Mouse (Mus musculus): Measurements from ENCODE around the gene Lrrk1. TPM values are rescaled to one million over a fixed set of nuclear protein-coding genes. Genes with fewer than 3 reads are reported as not detected.

Lrrk1 gene
- polyA plus RNA-seq, 1 experiment, result 31.0 TPM

DNA sequence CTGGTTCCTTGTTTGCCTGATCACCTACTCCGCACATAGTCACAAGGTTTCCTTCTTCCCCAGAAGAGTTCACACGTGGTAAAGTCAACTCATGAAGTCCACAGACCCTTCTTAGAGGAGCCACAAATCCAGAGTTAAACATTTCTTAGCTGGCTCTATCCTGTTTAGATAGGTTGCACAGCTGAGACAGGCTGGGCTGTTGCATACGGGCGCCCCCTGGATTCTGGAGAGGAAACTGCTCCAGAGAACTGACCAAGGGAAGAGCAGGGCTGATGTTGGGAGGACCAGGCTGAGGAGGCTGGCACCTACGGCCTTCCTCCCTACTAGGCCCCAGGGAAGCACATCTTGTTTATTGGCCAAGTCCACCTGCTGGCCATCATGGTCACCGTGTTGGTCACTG lies 138.1 kb downstream of the Lrrk1 start:
- TF ChIP-seq POLR2A (IDR thresholded peaks at IDR 0.05; ENCODE audit: low read depth, low read length), result no peak
- peak; percentile 44; the same call in 1 of the 2 replicates for TF ChIP-seq CTCF (IDR thresholded peaks at IDR 0.05; ENCODE audit: borderline replicate concordance, insufficient read depth, low read length)
- H3K4me1 ChIP-seq (ENCODE audit: control insufficient read depth, insufficient read depth, low read length), result no peaks in the 10 kb centered on the region
- no peak overlapping the region for H3K4me3 ChIP-seq (ENCODE audit: insufficient read depth, low read length)
- H3K27ac ChIP-seq (ENCODE audit: insufficient read depth, low read length), result no peak overlapping the region

DNA sequence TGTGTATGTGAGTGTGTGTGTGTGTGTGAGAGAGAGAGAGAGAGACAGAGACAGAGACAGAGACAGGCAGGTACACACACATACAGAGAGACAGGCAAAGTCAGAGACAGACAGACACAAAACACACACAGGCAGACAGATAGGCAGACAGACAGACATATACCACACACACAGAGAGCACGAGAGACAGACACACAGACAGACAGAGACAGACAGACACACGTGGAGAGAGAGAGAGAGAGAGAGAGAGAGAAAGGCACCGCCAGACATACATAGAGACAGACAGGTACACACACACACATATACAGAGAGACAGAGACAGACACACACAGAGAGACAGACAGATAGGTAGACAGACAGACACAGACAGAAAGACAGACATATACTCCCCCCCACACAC lies 138.7 kb downstream of the Lrrk1 start:
- TF ChIP-seq POLR2A (IDR thresholded peaks at IDR 0.05; ENCODE audit: low read depth, low read length), result no peak
- no peak for TF ChIP-seq CTCF (IDR thresholded peaks at IDR 0.05; ENCODE audit: borderline replicate concordance, insufficient read depth, low read length)
- no peak overlapping the region for H3K27ac ChIP-seq (ENCODE audit: insufficient read depth, low read length)
- H3K4me3 ChIP-seq (ENCODE audit: insufficient read depth, low read length), result no peak overlapping the region
- no peaks in the 10 kb centered on the region for H3K4me1 ChIP-seq (ENCODE audit: control insufficient read depth, insufficient read depth, low read length)

DNA sequence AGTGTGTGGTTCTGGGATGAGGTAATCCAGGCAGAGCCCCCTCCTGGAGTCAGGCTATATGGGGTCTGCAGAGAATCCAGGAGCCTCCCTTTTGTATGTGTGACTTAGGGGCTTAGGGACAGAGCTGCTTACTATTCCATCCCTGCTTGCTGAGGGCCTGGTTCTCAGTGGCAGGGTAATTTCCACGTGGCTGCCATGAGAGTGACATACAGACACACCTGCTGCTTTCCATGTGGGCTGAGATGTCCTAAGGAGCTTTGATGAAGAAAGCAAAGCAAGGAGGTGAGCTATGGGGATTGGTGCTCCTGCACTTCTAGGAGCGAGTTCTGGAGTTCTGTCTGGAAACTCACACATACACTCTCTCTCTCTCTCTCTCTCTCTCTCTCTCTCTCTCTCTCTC lies 139.1 kb downstream of the Lrrk1 start:
- no peak overlapping the region for H3K4me3 ChIP-seq (ENCODE audit: insufficient read depth, low read length)
- H3K27ac ChIP-seq (ENCODE audit: insufficient read depth, low read length), result no peak overlapping the region
- TF ChIP-seq CTCF (IDR thresholded peaks at IDR 0.05; ENCODE audit: borderline replicate concordance, insufficient read depth, low read length) (no peak), POLR2A (IDR thresholded peaks at IDR 0.05; ENCODE audit: low read depth, low read length) (no peak)

DNA sequence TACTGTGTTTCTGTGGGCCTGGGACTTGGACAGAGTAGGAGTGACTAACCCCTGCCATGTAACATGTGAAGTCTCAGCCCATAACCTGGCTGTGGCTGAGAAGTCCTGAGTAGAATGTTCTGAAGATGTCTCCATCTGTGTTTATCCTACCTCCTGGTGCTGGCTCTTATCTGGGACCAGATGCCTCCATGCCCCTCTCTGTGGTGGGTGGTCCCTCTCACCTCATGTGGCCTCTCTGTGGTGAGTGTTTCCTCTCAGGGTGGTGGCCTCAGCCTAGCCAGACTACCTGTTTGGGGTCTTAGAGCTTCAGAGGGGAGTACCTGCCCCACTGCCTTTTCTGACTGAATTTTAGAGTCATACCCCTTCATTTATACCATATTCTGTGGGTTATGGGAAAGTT lies 139.9 kb downstream of the Lrrk1 start:
- Histone ChIP-seq H3K4me3 (ENCODE audit: insufficient read depth, low read length) (no peak overlapping the region), H3K27ac (ENCODE audit: insufficient read depth, low read length) (no peak overlapping the region), H3K4me1 (ENCODE audit: control insufficient read depth, insufficient read depth, low read length) (no peaks in the 10 kb centered on the region)
- TF ChIP-seq CTCF (IDR thresholded peaks at IDR 0.05; ENCODE audit: borderline replicate concordance, insufficient read depth, low read length), result no peak
- no peak for TF ChIP-seq POLR2A (IDR thresholded peaks at IDR 0.05; ENCODE audit: low read depth, low read length)

More for the DNA sequence above, 139.1 kb downstream of the Lrrk1 start:
- H3K4me1 ChIP-seq (ENCODE audit: control insufficient read depth, insufficient read depth, low read length), result no peaks in the 10 kb centered on the region

DNA sequence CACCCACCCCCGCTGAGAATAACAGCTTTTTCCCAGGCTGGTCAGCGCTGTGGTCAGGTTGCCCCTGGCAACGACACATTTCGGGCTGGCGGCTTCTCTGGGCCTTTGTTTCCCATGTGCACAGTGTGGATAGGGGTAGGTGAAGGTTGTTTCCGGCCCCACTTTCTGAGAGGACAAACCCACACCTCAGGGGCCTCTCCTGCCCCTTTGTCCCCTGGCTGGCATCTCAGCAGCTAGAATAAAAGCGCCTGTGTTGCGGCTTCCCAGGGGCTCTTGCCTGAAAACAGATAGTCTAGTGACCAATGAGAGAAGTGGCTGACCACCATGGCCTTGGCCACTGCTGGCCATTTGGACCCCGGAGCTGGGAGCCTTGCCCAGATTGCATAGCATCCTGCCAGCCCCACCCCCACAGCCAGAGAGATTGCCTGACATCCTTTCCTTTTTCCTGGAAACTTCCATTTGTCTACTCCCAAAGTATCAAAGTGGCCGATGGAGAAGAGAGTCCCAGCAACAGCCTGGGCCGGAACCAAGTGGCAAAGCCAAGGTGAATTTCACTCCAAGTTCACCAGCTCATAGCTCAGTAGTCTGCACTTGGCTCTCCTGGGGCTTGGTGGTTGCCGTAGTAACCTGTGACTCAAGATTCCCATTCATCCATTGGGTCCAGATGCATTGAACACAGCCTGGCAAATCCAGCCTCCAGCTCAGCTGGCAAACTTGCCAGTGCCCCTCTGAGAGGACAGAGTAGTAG lies 140.7 kb downstream of the Lrrk1 start:
- H3K4me1 ChIP-seq (ENCODE audit: control insufficient read depth, insufficient read depth, low read length), result no peaks in the 10 kb centered on the region
- no peak overlapping the region for H3K4me3 ChIP-seq (ENCODE audit: insufficient read depth, low read length)
- H3K27ac ChIP-seq (ENCODE audit: insufficient read depth, low read length), result no peak overlapping the region
- TF ChIP-seq POLR2A (IDR thresholded peaks at IDR 0.05; ENCODE audit: low read depth, low read length) (no peak), CTCF (IDR thresholded peaks at IDR 0.05; ENCODE audit: borderline replicate concordance, insufficient read depth, low read length) (no peak)

DNA sequence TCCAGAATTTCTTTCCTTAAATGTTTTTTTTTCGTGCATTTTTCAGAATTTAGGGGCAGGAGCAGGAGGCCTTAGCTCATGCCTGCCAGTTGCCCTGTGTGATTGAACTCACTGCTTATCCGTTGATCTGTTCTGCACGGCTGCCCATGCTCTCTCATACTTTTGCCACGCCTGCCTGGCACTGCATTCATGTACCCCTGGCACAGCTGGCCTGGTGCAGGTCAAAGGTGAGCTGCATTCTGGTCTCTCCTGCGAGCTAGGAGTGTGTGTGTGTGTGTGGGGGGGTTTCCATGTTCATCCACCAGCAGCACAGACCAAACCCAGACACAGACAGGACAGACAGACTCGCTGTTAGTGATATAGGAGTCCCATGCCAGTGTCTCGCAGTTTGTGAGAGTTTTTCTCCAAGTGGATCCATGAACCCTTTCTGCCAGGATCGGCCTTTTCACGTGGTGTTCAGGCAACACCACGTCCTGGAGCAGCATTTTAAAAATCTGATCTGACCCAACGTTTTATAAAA lies 141.4 kb downstream of the Lrrk1 start:
- no peaks in the 10 kb centered on the region for H3K4me1 ChIP-seq (ENCODE audit: control insufficient read depth, insufficient read depth, low read length)
- TF ChIP-seq POLR2A (IDR thresholded peaks at IDR 0.05; ENCODE audit: low read depth, low read length) (no peak), CTCF (IDR thresholded peaks at IDR 0.05; ENCODE audit: borderline replicate concordance, insufficient read depth, low read length) (no peak)
- H3K27ac ChIP-seq (ENCODE audit: insufficient read depth, low read length), result no peak overlapping the region
- no peak overlapping the region for H3K4me3 ChIP-seq (ENCODE audit: insufficient read depth, low read length)

DNA sequence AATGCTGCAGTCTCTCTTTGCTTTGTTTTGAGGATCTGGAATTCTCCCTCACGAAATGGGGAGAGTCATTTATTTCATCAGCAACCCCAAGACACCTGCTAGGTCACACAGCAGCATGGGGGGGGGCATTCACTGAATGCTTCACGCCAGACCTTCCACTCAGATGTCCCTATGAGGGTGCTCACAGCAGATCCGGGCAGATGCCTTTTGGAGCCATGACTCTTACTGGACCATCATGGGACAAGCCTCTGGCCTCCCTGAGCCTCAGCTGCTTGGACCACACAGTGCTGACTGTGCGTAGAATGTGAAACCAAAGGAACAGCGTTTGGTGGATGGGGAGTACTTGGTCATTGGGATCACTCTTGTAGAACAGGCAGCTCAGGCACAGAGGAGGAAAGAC lies 142.5 kb downstream of the Lrrk1 start:
- H3K27ac ChIP-seq (ENCODE audit: insufficient read depth, low read length), result no peak overlapping the region
- H3K4me3 ChIP-seq (ENCODE audit: insufficient read depth, low read length), result no peak overlapping the region
- TF ChIP-seq POLR2A (IDR thresholded peaks at IDR 0.05; ENCODE audit: low read depth, low read length) (no peak), CTCF (IDR thresholded peaks at IDR 0.05; ENCODE audit: borderline replicate concordance, insufficient read depth, low read length) (no peak)
- no peaks in the 10 kb centered on the region for H3K4me1 ChIP-seq (ENCODE audit: control insufficient read depth, insufficient read depth, low read length)

DNA sequence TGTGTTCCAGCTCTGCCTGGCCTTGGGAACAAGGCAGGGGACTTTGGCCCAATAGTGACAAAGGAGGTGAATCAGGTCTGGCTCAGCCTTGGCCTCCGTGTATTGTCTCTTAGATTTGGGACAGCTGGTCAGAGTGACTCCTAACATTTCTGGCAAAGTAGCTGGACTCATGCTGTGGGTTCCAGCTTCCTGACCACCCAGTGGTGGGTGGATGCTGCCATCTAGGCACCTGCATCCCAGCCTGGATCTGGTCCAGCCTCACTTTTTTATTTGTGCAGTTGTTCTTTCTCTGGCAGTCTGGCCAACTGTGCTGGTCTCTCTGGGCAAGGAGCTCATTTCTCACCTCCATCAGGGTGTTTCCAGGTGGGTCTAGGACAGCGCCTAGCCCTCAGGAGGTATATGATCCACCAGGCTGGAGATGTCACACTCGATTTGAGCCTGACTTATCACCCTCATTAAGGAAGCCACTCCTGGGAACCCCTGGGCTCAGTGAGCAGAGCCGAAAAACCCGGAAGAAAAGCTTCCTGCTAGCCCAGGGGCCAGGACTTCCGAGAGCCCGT lies 144.3 kb downstream of the Lrrk1 start:
- Histone ChIP-seq H3K27ac (ENCODE audit: insufficient read depth, low read length) (no peak overlapping the region), H3K4me1 (ENCODE audit: control insufficient read depth, insufficient read depth, low read length) (no peaks in the 10 kb centered on the region), H3K4me3 (ENCODE audit: insufficient read depth, low read length) (no peak overlapping the region)
- no peak for TF ChIP-seq POLR2A (IDR thresholded peaks at IDR 0.05; ENCODE audit: low read depth, low read length)

DNA sequence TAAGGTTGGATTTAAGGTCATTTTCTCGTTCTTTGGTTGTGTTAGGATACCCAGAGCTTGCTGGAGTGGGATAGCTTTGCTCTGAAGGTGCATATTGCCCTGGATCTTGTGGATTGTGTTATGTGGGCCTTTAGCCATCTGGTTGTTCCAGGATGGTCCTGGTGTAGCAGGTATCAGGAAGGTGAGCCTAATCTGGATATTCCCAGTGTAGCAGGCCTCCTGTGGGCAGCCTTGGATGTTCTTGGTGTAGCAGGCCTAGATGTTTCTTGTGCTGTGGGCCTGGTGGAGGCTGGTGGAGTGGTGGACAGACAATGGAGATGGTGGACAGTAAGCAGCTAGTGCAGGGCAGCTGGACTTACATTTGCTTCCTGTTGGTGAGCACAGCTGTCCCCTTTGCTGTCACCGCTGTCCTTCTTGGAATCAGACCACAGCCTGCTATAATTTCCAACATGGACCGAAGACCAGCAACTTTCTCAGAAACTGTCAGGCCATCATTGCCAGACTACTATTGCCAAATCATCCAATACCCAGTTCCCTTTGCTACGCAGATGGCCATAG lies 146.2 kb downstream of the Lrrk1 start:
- TF ChIP-seq CTCF (IDR thresholded peaks at IDR 0.05; ENCODE audit: borderline replicate concordance, insufficient read depth, low read length) (no peak), POLR2A (IDR thresholded peaks at IDR 0.05; ENCODE audit: low read depth, low read length) (no peak)
- Histone ChIP-seq H3K27ac (ENCODE audit: insufficient read depth, low read length) (no peak overlapping the region), H3K4me1 (ENCODE audit: control insufficient read depth, insufficient read depth, low read length) (no peaks in the 10 kb centered on the region), H3K4me3 (ENCODE audit: insufficient read depth, low read length) (no peak overlapping the region)

DNA sequence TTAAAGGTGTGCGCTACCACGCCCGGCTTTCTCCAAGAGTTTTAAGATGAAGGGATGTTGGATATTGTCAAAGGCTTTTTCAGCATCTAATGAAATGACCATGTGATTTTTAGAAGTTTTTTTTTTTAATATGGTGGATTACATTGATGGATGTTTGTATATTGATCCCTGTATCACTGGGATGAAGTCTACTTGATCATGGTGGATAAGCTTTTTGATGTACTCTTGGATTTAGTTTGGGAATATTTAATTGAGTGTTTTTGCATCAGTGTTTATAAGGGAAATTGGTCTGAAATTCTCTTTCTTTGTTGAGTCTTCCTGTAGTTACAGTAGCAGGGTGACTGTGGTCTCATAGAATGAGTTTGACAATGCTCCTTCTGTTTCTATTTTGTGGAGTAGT lies 150.0 kb downstream of the Lrrk1 start:
- Histone ChIP-seq H3K4me3 (ENCODE audit: insufficient read depth, low read length) (no peak overlapping the region), H3K4me1 (ENCODE audit: control insufficient read depth, insufficient read depth, low read length) (peaks cover 2% of the 10 kb centered on the region; the same call in 1 of the 2 replicates), H3K27ac (ENCODE audit: insufficient read depth, low read length) (no peak overlapping the region)
- TF ChIP-seq POLR2A (IDR thresholded peaks at IDR 0.05; ENCODE audit: low read depth, low read length) (no peak), CTCF (IDR thresholded peaks at IDR 0.05; ENCODE audit: borderline replicate concordance, insufficient read depth, low read length) (no peak)
